Mouse (Mus musculus) kidney, postnatal 14 days (tissue): ENCODE results near the gene Adcy9.
A peak's percentile ranks its signal among the peaks of the same experiment; 100 is the strongest.
"Not testable (repeated sequence)": the region's sequence is repeated elsewhere in the genome, so short reads cannot be mapped to it uniquely, and the experiment has no call there.

Source experiments
- DNase-seq: peaks from one replicate; pipeline ENCODE4 v3.0.0; 2022; ENCODE audit warnings: mixed read lengths

The Adcy9 gene

DNA sequence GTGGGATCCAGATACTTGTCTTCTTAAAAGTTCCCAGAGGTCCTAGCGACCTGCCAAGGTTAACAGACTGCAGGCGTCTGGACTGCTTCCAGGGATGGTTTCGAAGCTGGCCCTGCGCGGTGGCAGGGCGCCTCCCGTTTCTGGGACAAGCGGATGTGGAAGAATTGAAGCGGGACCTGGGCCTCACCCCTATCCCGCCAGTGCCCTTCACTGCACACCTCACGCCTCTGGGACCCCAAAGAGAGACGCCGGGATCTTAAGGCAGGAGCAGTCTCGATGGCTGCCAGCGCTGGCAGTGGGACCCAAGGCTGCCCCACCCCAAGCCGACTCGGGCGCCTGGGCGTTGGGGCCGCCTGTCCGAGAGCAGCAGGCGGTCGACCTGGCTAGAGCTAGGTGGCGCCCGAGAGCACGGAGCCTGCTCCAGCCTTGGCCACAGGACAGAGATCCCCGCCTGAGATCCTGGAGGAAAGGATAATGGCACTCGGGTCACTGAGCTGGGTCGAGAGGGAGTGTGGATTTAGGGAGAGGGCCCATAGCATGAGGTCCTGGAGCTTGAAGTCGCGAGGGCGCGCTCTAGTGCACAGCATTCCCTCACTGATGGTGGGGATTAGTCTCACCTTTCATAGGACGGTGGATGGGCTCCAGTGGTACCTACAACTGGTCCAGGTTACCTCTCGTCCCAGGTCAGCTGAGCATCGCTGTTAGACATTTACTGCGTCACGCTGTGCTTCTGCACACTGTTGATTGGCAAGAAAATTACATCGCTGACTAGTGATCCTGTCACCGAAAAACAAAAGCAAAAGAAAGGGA, 152.2 kb downstream of the Adcy9 start:
- DNase-seq, result peak; percentile 89

DNA sequence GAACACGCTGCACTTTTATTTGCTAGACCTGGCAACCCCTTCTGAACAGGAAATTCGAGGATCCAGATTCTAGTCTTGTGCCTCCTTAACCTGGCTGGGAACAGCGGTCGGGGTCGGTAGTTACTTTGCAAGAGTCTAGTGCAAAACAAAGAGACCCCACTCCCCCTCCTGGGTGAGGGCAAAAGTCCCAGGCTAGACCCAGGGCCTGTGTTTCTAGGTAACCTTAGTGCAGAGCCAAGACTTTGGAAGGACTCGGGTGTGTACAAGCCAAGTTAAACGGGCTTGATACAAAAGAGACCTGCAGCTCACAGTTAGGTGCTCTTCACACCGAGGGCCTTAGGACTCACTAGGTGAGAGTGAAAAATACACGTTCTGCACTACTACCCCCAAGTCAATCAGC, 152.8 kb downstream of the Adcy9 start:
- DNase-seq, result no peak

DNA sequence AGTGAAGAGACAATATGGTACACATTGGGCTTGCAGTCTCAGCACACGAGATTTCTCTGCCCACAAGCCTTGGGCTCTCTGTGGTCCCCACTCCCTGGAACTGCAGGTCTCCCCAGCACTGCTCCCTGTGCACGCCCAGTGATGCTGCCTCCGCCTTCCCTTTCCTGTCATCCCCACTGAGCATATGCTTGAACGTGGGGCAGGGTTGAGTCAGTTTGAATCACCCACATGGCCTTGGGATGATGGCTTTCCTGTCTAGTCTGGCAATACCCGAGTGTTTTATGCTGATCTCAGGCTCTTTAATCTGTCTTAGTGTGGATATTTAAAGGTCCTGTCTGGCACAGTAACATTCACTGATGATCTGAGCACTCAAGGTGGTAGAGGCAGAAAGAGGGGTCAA, 154.9 kb downstream of the Adcy9 start:
- no peak for DNase-seq

DNA sequence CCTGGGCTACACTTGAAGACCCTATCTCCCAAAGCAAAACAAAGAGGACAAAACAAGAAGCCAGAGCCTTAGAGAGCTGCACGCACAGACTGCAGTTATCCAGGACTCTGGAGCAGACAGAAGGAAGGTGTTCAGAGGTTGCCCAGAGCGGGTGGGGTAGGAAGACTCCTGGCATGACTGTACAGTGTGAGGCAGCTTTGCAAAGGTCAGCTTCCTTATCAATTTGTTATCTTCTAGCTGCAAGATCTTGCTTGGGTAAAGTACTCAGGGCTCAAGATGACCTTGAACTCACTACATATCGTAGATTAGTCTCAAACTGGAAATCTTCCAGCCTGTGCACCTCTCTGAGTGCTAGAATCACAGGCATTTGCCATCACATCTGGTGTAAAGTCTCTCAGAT, 156.8 kb downstream of the Adcy9 start:
- DNase-seq, result no peak

DNA sequence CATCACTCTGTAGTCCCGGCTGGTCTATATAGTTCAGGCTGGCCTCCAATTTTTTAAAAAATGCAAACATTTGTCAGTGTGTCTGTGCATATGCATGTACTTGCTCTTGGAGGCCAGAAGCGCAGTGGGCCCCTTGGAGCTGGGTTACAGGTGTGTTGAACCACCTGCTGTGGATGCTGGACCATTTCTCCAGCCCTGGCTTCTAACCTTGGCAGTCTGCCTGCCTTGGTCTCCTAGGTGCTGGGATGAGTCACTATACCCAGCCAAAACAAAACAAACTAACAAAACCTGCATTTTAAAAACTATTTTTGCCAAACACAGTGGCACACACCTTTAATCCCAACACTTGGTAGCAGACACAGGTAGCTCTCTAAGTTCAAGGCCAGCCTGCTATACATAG, 162.8 kb downstream of the Adcy9 start:
- DNase-seq, result no peak

DNA sequence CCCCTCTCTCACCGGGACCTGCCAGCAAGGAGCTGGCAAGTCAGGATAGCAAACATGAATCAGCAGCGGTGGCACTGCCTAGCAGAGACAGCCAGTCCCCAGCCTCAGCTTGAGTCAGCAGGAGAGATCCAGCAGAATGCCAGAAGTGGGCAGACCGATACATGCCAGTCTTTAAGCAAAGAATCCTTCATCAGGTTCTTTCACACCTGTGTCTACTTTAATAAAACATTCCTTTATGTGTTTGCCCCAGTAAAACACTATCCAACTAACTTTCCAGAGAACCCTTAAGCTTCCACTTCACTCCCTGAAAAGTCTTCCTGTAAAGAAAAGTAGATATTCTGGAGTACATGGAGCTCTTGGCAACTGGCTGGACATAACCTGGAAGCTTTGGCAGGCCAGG, 171.5 kb downstream of the Adcy9 start:
- DNase-seq, result no peak

DNA sequence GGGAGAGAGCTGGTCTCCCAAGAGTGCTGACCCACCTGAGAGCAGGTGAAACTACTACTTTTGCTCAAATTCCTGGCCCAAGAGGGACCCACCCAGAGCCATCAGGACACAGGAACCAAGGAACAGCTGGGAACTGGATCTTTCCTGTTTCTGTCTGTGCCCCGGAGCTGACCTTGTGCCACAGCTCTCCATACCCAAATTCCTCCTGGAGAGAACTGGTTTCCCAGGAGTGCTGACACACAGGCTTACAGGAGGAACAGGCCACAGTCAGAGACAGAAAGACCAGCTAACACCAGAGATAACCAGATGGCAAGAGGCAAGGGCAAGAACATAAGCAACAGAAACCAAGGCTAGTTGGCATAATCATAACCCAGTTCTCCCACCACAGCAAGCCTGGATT, 175.1 kb downstream of the Adcy9 start:
- DNase-seq, result not testable (repeated sequence)
